Mouse (Mus musculus): ENCODE measurements around the gene Snx11.

The Snx11 gene

DNA sequence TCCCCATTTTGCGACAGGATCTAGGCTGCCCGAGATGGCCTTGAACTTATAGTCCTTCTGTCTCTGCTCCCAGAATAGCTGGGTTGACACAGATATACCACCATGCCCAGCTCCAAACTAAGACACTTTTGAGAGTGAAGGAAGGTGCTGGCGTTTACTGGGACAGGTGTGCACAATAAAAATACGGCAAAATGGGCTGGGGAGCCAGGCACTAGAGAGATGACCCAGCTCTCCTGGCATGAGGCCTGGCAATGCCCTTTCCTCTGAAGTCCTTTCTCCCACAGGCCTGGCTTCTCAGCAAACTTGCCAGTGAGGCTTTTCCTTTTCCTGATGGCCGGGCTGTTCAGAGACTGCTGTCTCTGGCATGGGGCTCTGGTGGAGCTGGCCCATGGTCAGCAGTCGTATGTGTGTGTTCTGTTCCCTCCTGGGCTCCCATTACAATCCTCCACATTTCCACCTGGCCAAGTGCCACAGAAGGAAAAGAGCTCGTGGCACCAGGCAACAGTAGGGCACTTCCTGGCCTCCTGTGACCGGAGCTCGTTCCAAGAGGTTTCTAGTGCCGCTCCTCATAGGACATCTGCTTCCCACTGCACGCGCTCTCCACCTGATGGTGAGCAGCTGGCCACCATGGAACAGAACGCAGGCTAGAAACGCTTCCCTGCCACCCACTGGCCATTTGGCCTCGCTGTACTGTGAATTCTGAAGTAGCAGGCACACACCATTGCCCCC lies 14.5 kb downstream of the Snx11 start:
- no peak for DNase-seq (ENCODE audit: low read depth)

- DNase-seq (ENCODE audit: low read depth), result no peak
These were observed 15.4 kb downstream of the Snx11 start for GRCm38 (mm10) chr11:96761984-96762383.

DNA sequence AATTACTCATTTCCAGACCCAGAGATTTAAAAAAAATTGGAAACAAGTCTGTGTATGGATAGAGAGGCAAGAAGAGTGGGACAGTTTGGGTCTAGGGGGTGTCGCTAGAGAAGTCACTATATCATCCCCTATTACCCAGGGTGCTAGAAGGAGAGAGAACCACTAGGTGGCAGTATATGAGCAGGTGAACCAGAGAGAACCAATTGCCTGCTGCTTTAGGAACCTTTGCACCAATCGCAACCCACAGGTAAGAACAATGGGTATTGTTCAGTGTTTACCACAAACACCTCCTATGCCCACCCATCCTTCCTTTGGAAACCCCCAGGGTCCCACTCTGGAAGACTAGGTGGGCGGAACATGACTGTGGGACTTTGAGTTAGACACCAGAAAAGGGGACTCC lies 17.3 kb downstream of the Snx11 start:
- peak; percentile 78 for DNase-seq (ENCODE audit: low read depth)

- no peak for DNase-seq (ENCODE audit: low read depth)
These were observed 19.0 kb downstream of the Snx11 start for GRCm38 (mm10) chr11:96758402-96758801.

- DNase-seq (ENCODE audit: low read depth), result peak; percentile 26
These were observed 19.9 kb downstream of the Snx11 start for GRCm38 (mm10) chr11:96757421-96757820.

GRCm38 (mm10) chr11:96755298-96755697 lies 22.1 kb downstream of the Snx11 start:
- DNase-seq (ENCODE audit: low read depth), result no peak

DNA sequence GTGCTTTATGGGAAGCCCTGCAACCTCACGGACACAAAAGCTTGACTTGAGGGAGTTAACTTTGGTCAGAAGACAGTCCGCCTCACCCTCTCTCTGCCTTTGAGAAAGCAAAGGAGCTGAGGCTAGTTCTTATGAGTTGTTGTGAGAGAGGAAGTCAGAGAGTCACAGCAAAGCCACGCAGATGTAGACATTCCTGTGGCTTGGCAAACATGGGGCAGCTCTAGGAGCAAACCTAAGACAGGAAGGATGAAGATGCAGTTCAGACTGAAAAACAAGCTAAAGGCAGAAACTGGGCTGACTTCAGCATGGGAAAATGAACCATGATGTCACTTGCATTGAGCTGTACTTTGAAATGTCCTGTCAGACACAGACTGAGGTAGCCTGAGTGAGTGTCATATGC lies 29.8 kb downstream of the Snx11 start:
- DNase-seq (ENCODE audit: low read depth), result no peak

DNA sequence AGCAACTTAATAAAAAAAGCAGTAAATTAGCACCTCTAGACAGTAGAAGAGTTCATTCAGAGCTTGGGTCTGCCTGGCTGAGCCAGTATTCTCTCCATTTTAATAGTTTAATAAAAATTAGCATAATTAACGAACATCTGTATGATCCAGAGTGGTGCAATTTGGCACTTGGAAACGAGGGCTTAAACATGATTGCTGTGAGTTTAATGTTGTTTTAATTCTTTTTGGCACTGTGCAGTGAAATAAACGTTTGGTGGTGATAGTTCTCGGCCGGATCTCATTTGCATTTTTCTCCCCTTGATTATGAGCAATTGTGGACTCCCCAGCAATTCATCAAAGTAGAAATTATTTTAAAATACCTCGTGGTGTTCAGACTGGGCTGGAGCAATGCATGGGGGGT lies 30.7 kb downstream of the Snx11 start:
- DNase-seq (ENCODE audit: low read depth), result no peak

GRCm38 (mm10) chr11:96743891-96744290 lies 33.5 kb downstream of the Snx11 start:
- DNase-seq (ENCODE audit: low read depth), result no peak

GRCm38 (mm10) chr11:96743000-96743399 lies 34.4 kb downstream of the Snx11 start:
- DNase-seq (ENCODE audit: low read depth), result no peak

- DNase-seq (ENCODE audit: low read depth), result no peak
These were observed 35.4 kb downstream of the Snx11 start for GRCm38 (mm10) chr11:96741995-96742394.

GRCm38 (mm10) chr11:96740796-96741195 lies 36.6 kb downstream of the Snx11 start:
- DNase-seq (ENCODE audit: low read depth), result no peak

- DNase-seq (ENCODE audit: low read depth), result no peak
These were observed 39.5 kb downstream of the Snx11 start for GRCm38 (mm10) chr11:96737673-96738471.

GRCm38 (mm10) chr11:96736361-96736760 lies 41.0 kb downstream of the Snx11 start:
- DNase-seq (ENCODE audit: low read depth), result no peak

- no peak for DNase-seq (ENCODE audit: low read depth)
These were observed 41.5 kb downstream of the Snx11 start for GRCm38 (mm10) chr11:96735908-96736307.

GRCm38 (mm10) chr11:96732657-96733056 lies 44.7 kb downstream of the Snx11 start:
- no peak for DNase-seq (ENCODE audit: low read depth)

- no peak for DNase-seq (ENCODE audit: low read depth)
These were observed 47.0 kb downstream of the Snx11 start for GRCm38 (mm10) chr11:96730327-96730726.

DNA sequence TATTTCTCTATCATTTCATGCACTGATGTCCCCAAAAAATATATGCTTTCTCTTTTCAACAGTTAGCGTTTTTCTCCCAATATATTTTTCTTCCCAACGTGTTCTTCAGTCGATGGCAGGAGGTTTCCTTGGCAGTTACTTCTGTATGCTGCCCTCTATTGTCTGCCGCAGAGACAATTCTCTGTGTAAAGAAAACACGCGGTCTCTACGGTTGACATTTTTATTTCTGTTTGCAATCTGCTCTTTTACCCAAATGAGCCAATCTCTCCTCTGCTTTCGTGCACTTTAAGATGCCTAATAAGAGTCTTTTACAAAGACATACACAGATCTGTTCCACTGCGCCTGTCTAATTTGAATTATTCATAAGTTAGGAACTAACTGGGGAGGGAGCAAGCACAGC lies 47.9 kb downstream of the Snx11 start:
- DNase-seq (ENCODE audit: low read depth), result no peak

- DNase-seq (ENCODE audit: low read depth), result no peak
These were observed 48.8 kb downstream of the Snx11 start for GRCm38 (mm10) chr11:96728577-96728976.

- DNase-seq (ENCODE audit: low read depth), result no peak
These were observed 51.5 kb downstream of the Snx11 start for GRCm38 (mm10) chr11:96725833-96726232.

DNA sequence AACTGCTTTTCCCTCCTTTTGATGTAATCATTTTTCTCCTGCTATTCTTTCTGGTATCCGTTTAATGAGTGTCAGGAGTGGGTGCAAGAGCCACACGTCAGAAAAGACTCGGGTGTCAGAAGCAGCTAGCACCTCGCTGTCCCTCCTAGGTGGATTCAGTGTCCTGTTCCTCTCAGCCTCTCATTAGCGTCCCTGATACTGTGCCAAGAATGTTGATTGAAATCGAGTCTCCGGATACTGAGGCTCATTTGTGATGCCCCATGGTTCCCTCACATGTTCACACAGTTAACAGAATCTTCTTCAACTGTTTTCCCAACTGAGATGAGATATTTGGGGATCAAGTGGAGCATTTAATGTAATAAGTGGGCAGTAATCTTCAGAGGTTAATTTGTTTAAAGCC lies 58.8 kb downstream of the Snx11 start:
- DNase-seq (ENCODE audit: low read depth), result no peak
